Mouse (Mus musculus) T-helper 2 cell (primary cell): ENCODE measurements around the gene Mnd1.

Source experiments
- in situ Hi-C: fragments of 300-600 bp; cut with MboI, MseI; formaldehyde crosslinking; loops from one replicate; pipeline ENCODE4 v1.15.1; 2025; ENCODE audit warnings: high pct_unique_total_duplicates

Gene Mnd1

GRCm38 (mm10) chr3:84165391-84165790, 9.8 kb upstream of the Mnd1 start:
- in situ Hi-C loops, result loop anchor here (10.0 kb wide), 1 partner anchor 1111 kb away; the partner anchor contains the start of gene Plrg1

- in situ Hi-C loops, result loop anchor here (5.0 kb wide), 1 partner anchor 385 kb away; no protein-coding TSS in a partner anchor
These were observed 2.2 kb upstream of the Mnd1 start for GRCm38 (mm10) chr3:84157559-84158350.

GRCm38 (mm10) chr3:84157011-84157410, 1.4 kb upstream of the Mnd1 start:
- in situ Hi-C loops, result loop anchor here (5.0 kb wide), 1 partner anchor 385 kb away; no protein-coding TSS in a partner anchor

GRCm38 (mm10) chr3:84156105-84156504, 519 bp upstream of the Mnd1 start:
- in situ Hi-C loops, result loop anchor here (5.0 kb wide), 1 partner anchor 386 kb away; no protein-coding TSS in a partner anchor

- in situ Hi-C loops, result loop anchor here (5.0 kb wide), 1 partner anchor 387 kb away; no protein-coding TSS in a partner anchor
These were observed 440 bp downstream of the Mnd1 start for GRCm38 (mm10) chr3:84155146-84155545.

GRCm38 (mm10) chr3:84154721-84155141, 855 bp downstream of the Mnd1 start:
- in situ Hi-C loops, result loop anchor here (5.0 kb wide), 1 partner anchor 388 kb away; no protein-coding TSS in a partner anchor

GRCm38 (mm10) chr3:84149831-84150230, 5.8 kb downstream of the Mnd1 start:
- in situ Hi-C loops, result no loop called here

- in situ Hi-C loops, result no loop called here
These were observed 14.6 kb downstream of the Mnd1 start for GRCm38 (mm10) chr3:84140947-84141346.

- in situ Hi-C loops, result no loop called here
These were observed 19.1 kb downstream of the Mnd1 start for GRCm38 (mm10) chr3:84136509-84136908.

- in situ Hi-C loops, result no loop called here
These were observed 19.7 kb downstream of the Mnd1 start for GRCm38 (mm10) chr3:84135933-84136332.

- in situ Hi-C loops, result no loop called here
These were observed 20.2 kb downstream of the Mnd1 start for GRCm38 (mm10) chr3:84135387-84135786.

GRCm38 (mm10) chr3:84131369-84131768, 24.2 kb downstream of the Mnd1 start:
- in situ Hi-C loops, result no loop called here

- in situ Hi-C loops, result no loop called here
These were observed 24.8 kb downstream of the Mnd1 start for GRCm38 (mm10) chr3:84130776-84131175.

- in situ Hi-C loops, result no loop called here
These were observed 26.4 kb downstream of the Mnd1 start for GRCm38 (mm10) chr3:84128871-84129870.

GRCm38 (mm10) chr3:84127431-84127830, 28.2 kb downstream of the Mnd1 start:
- in situ Hi-C loops, result no loop called here

GRCm38 (mm10) chr3:84126721-84127120, 28.9 kb downstream of the Mnd1 start:
- in situ Hi-C loops, result no loop called here

- in situ Hi-C loops, result no loop called here
These were observed 29.8 kb downstream of the Mnd1 start for GRCm38 (mm10) chr3:84125704-84126289.

- in situ Hi-C loops, result no loop called here
These were observed 32.1 kb downstream of the Mnd1 start for GRCm38 (mm10) chr3:84123461-84123860.

GRCm38 (mm10) chr3:84118718-84119117, 36.9 kb downstream of the Mnd1 start:
- in situ Hi-C loops, result no loop called here

GRCm38 (mm10) chr3:84118178-84118577, 37.4 kb downstream of the Mnd1 start:
- in situ Hi-C loops, result no loop called here

- in situ Hi-C loops, result no loop called here
These were observed 47.0 kb downstream of the Mnd1 start for GRCm38 (mm10) chr3:84108614-84109013.
